Mouse (Mus musculus) ovary, adult 2 months (tissue): Measurements from ENCODE around the gene Dnajc28. TPM values are rescaled to one million over a fixed set of nuclear protein-coding genes. Genes with fewer than 3 reads are reported as not detected.

ENCODE experiments used
- polyA plus RNA-seq: library from polyadenylated mRNA; depleted of rRNA; stranded (reverse); fragments of >200 nt; gene quantifications from 2 replicates; pipeline ENCODE4 v1.2.3, GENCODE M21; 2012; rRNA removed

Gene Dnajc28
- polyA plus RNA-seq, result 0.98 and 1.2 TPM in 2 replicates

DNA sequence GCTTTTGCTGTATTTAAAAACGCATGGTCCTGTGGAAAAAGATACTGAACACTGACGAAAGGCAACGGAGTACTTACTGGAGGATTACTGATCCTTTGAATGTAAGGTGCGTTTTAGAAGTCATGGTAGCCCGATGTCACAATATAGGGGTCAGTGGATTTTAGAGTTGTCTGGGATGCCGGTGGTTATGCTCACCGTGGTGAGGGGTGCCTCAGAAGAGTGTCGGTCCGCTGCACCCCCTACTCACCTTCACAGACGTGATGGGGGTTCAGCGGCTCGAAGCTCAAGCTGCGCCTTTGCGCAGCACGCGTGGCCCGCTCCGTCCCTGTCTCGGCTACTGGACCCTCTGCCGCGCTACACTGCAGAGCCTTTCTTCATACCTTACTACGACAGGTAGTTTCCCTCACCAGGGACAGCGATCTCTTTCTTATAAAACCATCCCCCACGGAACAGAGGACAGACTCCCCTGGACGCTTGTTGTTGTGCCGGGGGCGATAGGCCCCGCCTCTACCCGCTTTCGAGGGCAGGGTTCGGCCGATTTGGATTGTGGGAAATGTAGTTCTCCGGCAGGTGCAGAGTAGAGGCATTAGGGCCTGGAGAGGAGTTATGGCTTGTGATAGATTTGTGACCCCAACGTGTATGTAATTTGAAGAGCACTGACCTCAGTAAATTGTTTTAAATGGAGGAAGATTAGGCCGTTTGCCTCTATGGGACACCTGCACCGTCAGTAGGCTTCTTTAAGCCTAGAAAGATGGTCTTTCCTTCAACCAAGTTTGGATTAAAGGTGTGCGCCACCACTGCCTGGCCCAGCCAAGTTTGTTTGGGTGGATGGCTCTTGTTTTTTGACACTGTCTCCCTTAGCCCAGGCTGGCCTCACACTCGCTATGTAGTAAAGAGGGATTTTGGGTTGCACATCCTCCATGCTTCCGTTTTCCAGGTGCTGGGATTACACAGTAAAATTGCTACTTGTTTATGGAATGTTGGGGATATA is at the start of gene Dnajc28:
Gene Dnajc28 (minus strand): TSS at position 516 of the 991 bp plus-strand sequence.

DNA sequence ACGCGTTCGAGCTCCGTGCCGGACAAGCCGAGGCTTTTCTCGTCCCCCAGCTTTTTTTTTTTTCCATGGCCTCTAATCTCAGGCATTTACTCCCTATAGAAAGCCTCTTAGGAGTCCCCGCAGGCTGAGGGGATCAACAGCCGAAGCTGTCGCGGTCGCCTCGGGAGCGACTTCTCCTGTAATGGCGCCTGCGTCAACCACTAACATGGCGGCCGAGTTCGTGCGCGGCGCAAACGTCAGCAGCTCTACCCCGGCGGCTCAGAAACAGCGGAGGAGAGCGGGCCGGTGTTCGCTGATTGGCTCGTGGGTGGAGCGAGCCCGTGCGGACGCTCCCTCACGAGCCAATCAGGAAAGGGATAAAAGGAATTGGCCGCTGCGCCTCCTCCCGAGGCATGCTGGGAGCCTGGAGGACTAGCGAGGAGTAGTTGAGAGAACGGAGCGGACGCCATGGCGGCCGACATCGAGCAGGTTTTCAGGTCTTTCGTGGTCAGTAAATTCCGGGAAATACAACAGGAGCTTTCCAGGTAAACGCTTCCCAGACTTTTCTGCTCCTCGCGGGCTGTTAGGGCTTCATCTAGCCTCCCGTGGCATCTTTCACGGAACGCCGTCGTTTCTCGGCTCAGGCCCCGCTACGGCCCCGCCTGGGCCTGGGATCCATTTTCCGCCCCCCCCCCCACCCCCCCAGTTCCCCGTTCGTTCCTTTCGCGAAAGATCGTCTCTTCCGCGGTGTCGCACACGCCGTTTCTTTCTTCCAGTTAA is 28.8 kb upstream of the Dnajc28 start, which contains the start of gene Son:
Gene Son (plus strand): TSS at position 46 of the 759 bp plus-strand sequence.

GRCm38 (mm10) chr16:91646681-91647419 is 28.0 kb upstream of the Dnajc28 start, which contains the start of gene Gart:
Gene Gart (minus strand): TSS chr16:91646952.

GRCm38 (mm10) chr16:91597672-91598010 is 21.2 kb downstream of the Dnajc28 start, which contains the start of gene Tmem50b:
Gene Tmem50b (minus strand): TSS chr16:91597800.

Other genes starting within 250 kb of the Dnajc28 start
- 56.2 and 95.5 TPM in 2 replicates for gene Ifnar2, start 246.2 kb downstream of the Dnajc28 start, polyA plus RNA-seq
- not detected in 2 replicates for gene Gm21970, start 227.3 kb downstream of the Dnajc28 start, polyA plus RNA-seq
- 29.5 and 31.5 TPM in 2 replicates for gene Il10rb, start 212.9 kb downstream of the Dnajc28 start, polyA plus RNA-seq
- 23.3 and 28.8 TPM in 2 replicates for gene Ifnar1, start 133.8 kb downstream of the Dnajc28 start, polyA plus RNA-seq
- gene Ifngr2, start 72.0 kb downstream of the Dnajc28 start, polyA plus RNA-seq, result 43.9 and 54.5 TPM in 2 replicates
- gene Tmem50b, start 21.2 kb downstream of the Dnajc28 start, polyA plus RNA-seq, result 28.4 and 31.9 TPM in 2 replicates
- gene Gart, start 27.9 kb upstream of the Dnajc28 start, polyA plus RNA-seq, result 35.5 and 39.4 TPM in 2 replicates
- 159 and 204 TPM in 2 replicates for gene Son, start 28.5 kb upstream of the Dnajc28 start, polyA plus RNA-seq
- 10.8 and 11.0 TPM in 2 replicates for gene Donson, start 69.7 kb upstream of the Dnajc28 start, polyA plus RNA-seq
- 21.1 and 28.3 TPM in 2 replicates for gene Cryzl1, start 109.9 kb upstream of the Dnajc28 start, polyA plus RNA-seq
- 40.4 and 41.9 TPM in 2 replicates for gene Itsn1, start 110.3 kb upstream of the Dnajc28 start, polyA plus RNA-seq